Mouse (Mus musculus): ENCODE data around the gene Pomgnt2.

DNA sequence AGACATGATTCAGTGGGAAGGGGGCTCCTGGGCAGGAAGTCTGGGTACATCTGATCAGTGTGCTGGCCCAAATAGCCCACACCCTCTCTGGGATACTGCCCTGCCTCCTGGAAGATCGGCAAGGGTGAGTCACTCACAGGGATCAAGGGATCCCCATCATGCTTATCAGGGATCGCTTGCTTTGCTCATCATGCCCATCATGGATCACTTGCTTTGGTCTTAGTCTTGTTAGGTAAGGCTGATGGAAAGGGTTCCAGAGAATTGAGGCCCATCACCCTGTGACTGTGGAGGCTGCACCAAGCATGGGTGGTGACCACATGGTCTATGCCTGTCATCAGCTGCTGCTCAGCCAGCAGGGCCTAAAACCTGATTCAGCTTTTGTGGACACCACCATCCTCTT lies 21.6 kb downstream of the Pomgnt2 start:
- TF ChIP-seq CTCF (IDR thresholded peaks at IDR 0.05; ENCODE audit: extremely low read depth, insufficient read depth, low read length) (no peak), POLR2A (IDR thresholded peaks at IDR 0.05; ENCODE audit: extremely low read depth, insufficient read depth, low read length) (no peak)
